Mouse (Mus musculus) midbrain, postnatal 0 days (tissue): ENCODE measurements around the gene Arid2. TPM values are rescaled to one million over a fixed set of nuclear protein-coding genes. Genes with fewer than 3 reads are reported as not detected.

Experiments
- ATAC-seq: fragments of 200-750 bp; cut with Nextera tagmentation; 2 replicates; pipeline ENCODE4 v1.8.0; 2017; ENCODE audit warnings: moderate number of reproducible peaks, mild to moderate bottlenecking, moderate TSS enrichment, moderate library complexity; ENCODE audit not compliant: low FRiP score
- DNase-seq: peaks from one replicate; pipeline ENCODE4 v3.0.0-alpha.2; 2015; ENCODE audit warnings: low spot score
- H3K27ac ChIP-seq: fragments of 300-500 bp; sonication (generic); 2 replicates; pipeline ENCODE4 v1.5.1; 2014; ENCODE audit warnings: low read depth, mild to moderate bottlenecking, low read length, mixed read lengths
- H3K27me3 ChIP-seq: fragments of 300-500 bp; sonication (generic); 2 replicates; pipeline ENCODE4 v1.6.1; 2014; ENCODE audit warnings: low read length, control low read depth, mixed read lengths; ENCODE audit not compliant: insufficient read depth
- H3K36me3 ChIP-seq: fragments of 300-500 bp; sonication (generic); 2 replicates; pipeline ENCODE4 v1.6.1; 2014; ENCODE audit warnings: low read length, control low read depth, mixed read lengths; ENCODE audit not compliant: insufficient read depth
- H3K4me1 ChIP-seq: fragments of 300-500 bp; sonication (generic); 2 replicates; pipeline ENCODE4 v1.6.1; 2014; ENCODE audit warnings: mild to moderate bottlenecking, control low read depth, antibody characterized with exemption, low read length, mixed read lengths; ENCODE audit not compliant: insufficient read depth
- H3K4me2 ChIP-seq: fragments of 300-500 bp; sonication (generic); 2 replicates; pipeline ENCODE4 v1.6.1; 2014; ENCODE audit warnings: low read depth, mild to moderate bottlenecking, low read length, mixed read lengths; ENCODE audit not compliant: poor library complexity, severe bottlenecking
- H3K4me3 ChIP-seq: fragments of 300-500 bp; sonication (generic); 2 replicates; pipeline ENCODE4 v1.5.1; 2014; ENCODE audit warnings: low read depth, mild to moderate bottlenecking, low read length, moderate library complexity
- H3K9ac ChIP-seq: fragments of 300-500 bp; sonication (generic); replicated peaks from 2 replicates; pipeline ENCODE4 v1.6.1; 2014; ENCODE audit warnings: mild to moderate bottlenecking, low read length, moderate library complexity, mixed read lengths; ENCODE audit not compliant: poor library complexity, severe bottlenecking
- H3K9me3 ChIP-seq: fragments of 300-500 bp; sonication (generic); 2 replicates; pipeline ENCODE4 v1.6.1; 2016; ENCODE audit warnings: low read length, control low read depth
- CTCF ChIP-seq: IDR thresholded peaks from 2 replicates; pipeline ENCODE4 v1.5.1; 2016; ENCODE audit warnings: antibody characterized with exemption, mild to moderate bottlenecking
- WGBS: fragments of 180-500 bp; shearing (Covaris S2); extraction: QIAGEN DNeasy Blood & Tissue Kit; methylation state at CpG from one replicate; pipeline ENCODE4 v1.1.7; 2014; 5-methylcytosine and 5-hydroxymethylcytosine counted together
- polyA plus RNA-seq: library from polyadenylated mRNA; unstranded; fragments of >200 nt; fragmentation: Nextera tagmentation; extraction: Ambion mirVana; gene quantifications from 2 replicates; pipeline ENCODE4 v1.2.1, GENCODE M21; 2015
- total RNA-seq: library from RNA; depleted of rRNA; stranded (reverse); fragments of >200 nt; gene quantifications from 2 replicates; pipeline ENCODE4 v1.2.3, GENCODE M21; 2014

Arid2 gene
- total and polyA plus RNA-seq, 2 experiments from 2014 or later: 11.2 to 40.8 TPM

DNA sequence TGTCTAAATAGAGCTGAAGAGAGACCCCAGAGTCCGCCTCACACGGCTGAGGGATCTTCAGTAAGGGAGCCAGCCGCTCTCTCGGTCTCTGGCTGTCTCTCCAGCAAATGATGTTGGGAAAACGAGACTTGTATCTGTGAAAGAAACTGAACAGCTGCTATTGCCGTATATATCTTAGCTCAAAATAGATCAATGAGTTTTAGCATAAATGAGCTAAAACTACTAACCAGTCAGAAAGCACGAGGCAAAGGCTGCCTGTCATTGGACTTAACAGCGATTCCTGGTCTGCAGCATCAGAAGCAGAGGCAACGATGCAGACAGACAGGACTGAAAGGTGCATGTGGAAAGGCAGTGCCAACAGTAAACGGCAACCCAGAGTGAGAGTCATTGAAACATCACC lies 111.0 kb downstream of the Arid2 start:
- Histone ChIP-seq H3K27ac (no peak overlapping the region), H3K4me3 (no peak overlapping the region), H3K4me2 (no peak overlapping the region), H3K4me1 (no peaks in the 10 kb centered on the region), H3K9me3 (no peaks in the 10 kb centered on the region), H3K9ac (no peak overlapping the region), H3K27me3 (no peaks in the 10 kb centered on the region), H3K36me3 (peaks cover 17% of the 10 kb centered on the region)
- 88% methylated on average over 10 of the region's 10 CpGs for WGBS
- TF ChIP-seq CTCF: no peak
- DNase-seq (no peak), ATAC-seq (no peak)

DNA sequence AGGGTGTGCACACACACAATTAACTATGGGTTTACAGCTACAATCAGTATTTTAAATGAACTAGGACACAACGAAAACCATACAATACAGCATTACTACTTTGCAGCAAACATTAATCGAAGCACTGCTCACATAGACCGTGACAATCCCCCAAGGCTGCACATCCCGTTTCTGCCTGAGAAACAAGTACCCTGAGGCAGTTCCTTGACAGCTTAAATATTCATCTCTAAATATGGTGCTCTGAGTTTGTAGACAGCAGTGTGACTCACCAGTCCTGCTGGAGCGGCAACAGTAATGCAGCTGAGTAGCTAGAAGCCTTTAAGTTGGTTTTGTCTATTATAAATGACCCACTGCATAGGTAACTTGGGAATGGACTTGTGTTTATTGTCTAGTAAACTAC lies 118.2 kb downstream of the Arid2 start:
- peak; percentile 16 for DNase-seq
- WGBS: 63% methylated on average over 5 of the region's 5 CpGs
- H3K27ac ChIP-seq: no peak overlapping the region

DNA sequence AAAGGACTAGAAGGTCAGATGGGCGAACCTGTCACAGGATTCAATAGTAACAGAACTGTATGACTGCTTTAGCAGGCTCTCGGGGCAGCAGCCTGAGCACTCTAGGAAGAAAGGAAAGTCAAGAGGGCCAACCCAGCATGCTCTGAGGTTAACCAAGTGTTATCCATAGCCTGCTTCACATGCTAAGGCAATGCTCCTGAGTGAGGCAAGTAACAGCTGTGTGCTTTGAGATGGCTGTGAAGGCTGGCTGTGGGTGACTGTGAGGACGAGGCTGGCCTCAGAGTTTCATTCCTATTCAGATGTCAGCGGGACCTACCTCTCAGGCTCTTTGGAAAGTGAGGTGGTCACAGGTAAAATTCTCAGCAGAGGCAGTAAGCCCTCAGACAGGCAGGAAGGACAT lies 118.9 kb downstream of the Arid2 start:
- H3K27me3 ChIP-seq: no peaks in the 10 kb centered on the region
- WGBS: 83% methylated on average over 4 of the region's 4 CpGs
- ATAC-seq: no peak

More for the DNA sequence above, 118.2 kb downstream of the Arid2 start:
- peak; percentile 19; the same call in 1 of the 2 replicates for TF ChIP-seq CTCF
- Histone ChIP-seq H3K4me1 (no peaks in the 10 kb centered on the region), H3K36me3 (peaks cover 16% of the 10 kb centered on the region; the same call in 1 of the 2 replicates), H3K4me2 (no peak overlapping the region), H3K4me3 (no peak overlapping the region), H3K9ac (no peak overlapping the region), H3K9me3 (no peaks in the 10 kb centered on the region), H3K27me3 (no peaks in the 10 kb centered on the region)
- ATAC-seq: no peak

DNA sequence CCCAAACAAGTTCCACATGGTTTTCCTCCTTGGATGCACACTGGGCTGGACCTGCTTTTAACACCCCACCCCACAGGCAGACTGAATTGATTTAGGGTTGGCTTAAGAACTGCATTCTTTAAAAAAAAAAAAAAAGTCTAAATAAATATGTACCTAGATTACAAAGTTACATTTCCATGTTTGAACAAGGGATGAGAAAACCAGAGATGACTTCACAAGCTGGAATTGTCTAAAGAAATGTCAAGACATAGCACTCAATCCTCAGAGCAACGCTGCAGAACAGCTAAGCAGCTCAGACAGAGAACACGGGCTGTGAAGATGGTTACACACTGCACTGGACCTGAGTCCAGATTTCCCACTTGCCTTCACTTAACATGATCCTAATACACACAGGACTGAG lies 119.8 kb downstream of the Arid2 start:
- H3K9ac ChIP-seq: no peak overlapping the region
- no peaks in the 10 kb centered on the region for H3K4me1 ChIP-seq
- H3K4me2 ChIP-seq: no peak overlapping the region
- no peak overlapping the region for H3K27ac ChIP-seq
- H3K36me3 ChIP-seq: peaks cover 16% of the 10 kb centered on the region; the same call in 1 of the 2 replicates
- no peak for ATAC-seq
- no peak overlapping the region for H3K4me3 ChIP-seq
- no peaks in the 10 kb centered on the region for H3K9me3 ChIP-seq
- no peak for TF ChIP-seq CTCF
- no peak for DNase-seq
- no peaks in the 10 kb centered on the region for H3K27me3 ChIP-seq
- 76% methylated on average over 2 of the region's 2 CpGs for WGBS

More for the DNA sequence above, 118.9 kb downstream of the Arid2 start:
- Histone ChIP-seq H3K4me1 (no peaks in the 10 kb centered on the region), H3K4me2 (no peak overlapping the region), H3K4me3 (no peak overlapping the region), H3K9me3 (no peaks in the 10 kb centered on the region), H3K27ac (no peak overlapping the region), H3K36me3 (peaks cover 16% of the 10 kb centered on the region; the same call in 1 of the 2 replicates), H3K9ac (no peak overlapping the region)
- no peak for TF ChIP-seq CTCF
- no peak for DNase-seq

DNA sequence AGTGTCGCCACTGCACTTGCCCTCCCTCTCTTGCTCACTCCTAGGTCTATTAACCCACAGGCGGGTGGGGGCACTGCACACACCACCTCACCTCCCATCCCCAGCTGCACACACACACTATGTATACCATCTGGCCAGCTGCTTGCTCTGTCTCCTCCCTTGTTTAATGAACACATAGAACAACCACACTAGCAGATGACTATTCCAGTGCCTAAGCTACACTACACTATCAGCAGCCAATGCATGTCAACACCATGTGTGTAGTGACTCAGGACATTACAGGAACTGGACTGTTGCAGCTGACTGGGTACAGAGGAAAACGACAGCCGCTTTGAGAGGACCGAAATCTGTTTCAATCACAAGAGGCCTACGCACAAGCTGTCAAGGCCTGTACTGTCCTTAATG lies 121.4 kb downstream of the Arid2 start:
- 92% methylated on average over 6 of the region's 6 CpGs for WGBS
- no peak overlapping the region for H3K27ac ChIP-seq
- no peak overlapping the region for H3K4me3 ChIP-seq
- no peaks in the 10 kb centered on the region for H3K9me3 ChIP-seq
- no peak overlapping the region for H3K9ac ChIP-seq
- no peaks in the 10 kb centered on the region for H3K27me3 ChIP-seq
- no peak for ATAC-seq
- no peak overlapping the region for H3K4me2 ChIP-seq
- TF ChIP-seq CTCF: no peak
- H3K36me3 ChIP-seq: peaks cover 16% of the 10 kb centered on the region; the same call in 1 of the 2 replicates
- no peaks in the 10 kb centered on the region for H3K4me1 ChIP-seq
- DNase-seq: no peak

DNA sequence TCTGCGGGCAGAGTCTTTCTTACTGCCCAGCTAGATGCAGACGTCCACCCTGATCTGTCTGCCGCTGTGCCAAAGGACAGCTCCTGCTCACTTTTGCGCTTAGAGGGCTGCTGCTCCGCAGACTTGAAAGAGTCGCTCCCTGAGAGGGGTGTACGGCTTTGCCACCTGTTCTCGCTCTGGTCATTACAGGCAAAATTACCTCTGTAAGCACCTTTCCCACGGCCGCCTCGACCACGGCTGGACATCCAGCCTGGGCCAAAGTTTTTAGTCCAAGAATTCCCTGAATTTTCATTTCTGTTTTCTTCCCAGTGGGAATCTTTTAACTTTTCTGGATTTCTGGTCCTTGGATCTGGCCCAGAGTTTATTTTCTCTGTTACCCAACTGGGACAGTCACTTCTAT lies 130.8 kb downstream of the Arid2 start:
- 95% methylated on average over 12 of the region's 12 CpGs for WGBS

More for the DNA sequence above, 130.8 kb downstream of the Arid2 start:
- no peaks in the 10 kb centered on the region for H3K4me1 ChIP-seq
- peaks cover 54% of the 10 kb centered on the region for H3K36me3 ChIP-seq
- no peak overlapping the region for H3K4me3 ChIP-seq
- ATAC-seq: no peak
- DNase-seq: no peak
- no peak overlapping the region for H3K27ac ChIP-seq
- H3K4me2 ChIP-seq: no peak overlapping the region
- H3K9me3 ChIP-seq: no peaks in the 10 kb centered on the region
- TF ChIP-seq CTCF: no peak
- no peaks in the 10 kb centered on the region for H3K27me3 ChIP-seq
- no peak overlapping the region for H3K9ac ChIP-seq
